Mouse (Mus musculus) midbrain, postnatal 0 days (tissue): ENCODE measurements at regions not wholly inside any gene's neighbourhood (a gene's known extent, or its start where the extent isn't known, plus 50 kb on each side); places are given as distances from the start of the nearest gene placed in this dataset.
"Not testable (repeated sequence)": the region's sequence is repeated elsewhere in the genome, so short reads cannot be mapped to it uniquely, and the experiment has no call there.

Experiments
- ATAC-seq: fragments of 200-750 bp; cut with Nextera tagmentation; 2 replicates; pipeline ENCODE4 v1.8.0; 2017; ENCODE audit warnings: moderate number of reproducible peaks, mild to moderate bottlenecking, moderate TSS enrichment, moderate library complexity; ENCODE audit not compliant: low FRiP score
- DNase-seq: peaks from one replicate; pipeline ENCODE4 v3.0.0-alpha.2; 2015; ENCODE audit warnings: low spot score
- H3K27ac ChIP-seq: fragments of 300-500 bp; sonication (generic); 2 replicates; pipeline ENCODE4 v1.5.1; 2014; ENCODE audit warnings: low read depth, mild to moderate bottlenecking, low read length, mixed read lengths
- H3K27me3 ChIP-seq: fragments of 300-500 bp; sonication (generic); 2 replicates; pipeline ENCODE4 v1.6.1; 2014; ENCODE audit warnings: low read length, control low read depth, mixed read lengths; ENCODE audit not compliant: insufficient read depth
- H3K36me3 ChIP-seq: fragments of 300-500 bp; sonication (generic); 2 replicates; pipeline ENCODE4 v1.6.1; 2014; ENCODE audit warnings: low read length, control low read depth, mixed read lengths; ENCODE audit not compliant: insufficient read depth
- H3K4me1 ChIP-seq: fragments of 300-500 bp; sonication (generic); 2 replicates; pipeline ENCODE4 v1.6.1; 2014; ENCODE audit warnings: mild to moderate bottlenecking, control low read depth, antibody characterized with exemption, low read length, mixed read lengths; ENCODE audit not compliant: insufficient read depth
- H3K4me2 ChIP-seq: fragments of 300-500 bp; sonication (generic); 2 replicates; pipeline ENCODE4 v1.6.1; 2014; ENCODE audit warnings: low read depth, mild to moderate bottlenecking, low read length, mixed read lengths; ENCODE audit not compliant: poor library complexity, severe bottlenecking
- H3K4me3 ChIP-seq: fragments of 300-500 bp; sonication (generic); 2 replicates; pipeline ENCODE4 v1.5.1; 2014; ENCODE audit warnings: low read depth, mild to moderate bottlenecking, low read length, moderate library complexity
- H3K9ac ChIP-seq: fragments of 300-500 bp; sonication (generic); replicated peaks from 2 replicates; pipeline ENCODE4 v1.6.1; 2014; ENCODE audit warnings: mild to moderate bottlenecking, low read length, moderate library complexity, mixed read lengths; ENCODE audit not compliant: poor library complexity, severe bottlenecking
- H3K9me3 ChIP-seq: fragments of 300-500 bp; sonication (generic); 2 replicates; pipeline ENCODE4 v1.6.1; 2016; ENCODE audit warnings: low read length, control low read depth
- CTCF ChIP-seq: IDR thresholded peaks from 2 replicates; pipeline ENCODE4 v1.5.1; 2016; ENCODE audit warnings: antibody characterized with exemption, mild to moderate bottlenecking
- WGBS: fragments of 180-500 bp; shearing (Covaris S2); extraction: QIAGEN DNeasy Blood & Tissue Kit; methylation state at CpG from one replicate; pipeline ENCODE4 v1.1.7; 2014; 5-methylcytosine and 5-hydroxymethylcytosine counted together

- Histone ChIP-seq H3K27ac (no peak overlapping the region), H3K36me3 (no peaks in the 10 kb centered on the region), H3K4me2 (no peak overlapping the region), H3K4me1 (no peaks in the 10 kb centered on the region), H3K9me3 (no peaks in the 10 kb centered on the region; the same call in 1 of the 2 replicates), H3K9ac (no peak overlapping the region), H3K27me3 (no peaks in the 10 kb centered on the region), H3K4me3 (no peak overlapping the region)
- TF ChIP-seq CTCF, result no peak
- WGBS, result 70% methylated on average over 3 of the region's 3 CpGs
- no peak for DNase-seq
- ATAC-seq, result no peak
These were observed 75.3 kb downstream of the H60c start for GRCm38 (mm10) chr10:3192291-3192690.

DNA sequence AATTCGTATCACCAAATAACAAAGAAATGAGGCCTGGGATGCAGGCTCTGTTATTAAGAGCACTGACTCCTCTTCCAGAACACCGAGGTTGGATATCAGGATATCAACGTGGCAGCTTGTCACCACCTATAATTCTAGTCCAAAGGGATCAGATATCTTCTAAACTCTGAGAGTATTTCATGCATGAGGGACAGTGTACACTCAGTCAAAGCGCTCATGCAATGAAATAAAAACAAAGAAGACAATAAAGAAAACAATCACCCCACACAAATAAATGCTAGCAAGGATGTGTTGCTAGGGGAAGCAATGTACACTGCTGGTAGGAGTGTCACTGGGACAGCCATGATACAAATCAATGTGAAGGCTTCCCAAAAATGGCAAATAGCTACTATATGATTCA, 79.2 kb downstream of the H60c start:
- Histone ChIP-seq H3K9ac (no peak overlapping the region), H3K4me1 (no peaks in the 10 kb centered on the region), H3K27me3 (no peaks in the 10 kb centered on the region), H3K4me3 (no peak overlapping the region), H3K27ac (no peak overlapping the region), H3K9me3 (no peaks in the 10 kb centered on the region), H3K36me3 (no peaks in the 10 kb centered on the region), H3K4me2 (no peak overlapping the region)
- 76% methylated on average over 4 of the region's 4 CpGs for WGBS
- no peak for TF ChIP-seq CTCF
- ATAC-seq (no peak), DNase-seq (no peak)

- Histone ChIP-seq H3K9me3 (0 out of 2 replicates have a peak, but pooled peaks cover 6% of the 10 kb centered on the region), H3K4me1 (no peaks in the 10 kb centered on the region), H3K4me3 (no peak overlapping the region), H3K4me2 (no peak overlapping the region), H3K9ac (no peak overlapping the region), H3K27ac (no peak overlapping the region), H3K36me3 (no peaks in the 10 kb centered on the region), H3K27me3 (no peaks in the 10 kb centered on the region)
- ATAC-seq, result no peak
- DNase-seq, result no peak
- no peak for TF ChIP-seq CTCF
These were observed 87.5 kb downstream of the H60c start for GRCm38 (mm10) chr10:3180103-3180502.

DNA sequence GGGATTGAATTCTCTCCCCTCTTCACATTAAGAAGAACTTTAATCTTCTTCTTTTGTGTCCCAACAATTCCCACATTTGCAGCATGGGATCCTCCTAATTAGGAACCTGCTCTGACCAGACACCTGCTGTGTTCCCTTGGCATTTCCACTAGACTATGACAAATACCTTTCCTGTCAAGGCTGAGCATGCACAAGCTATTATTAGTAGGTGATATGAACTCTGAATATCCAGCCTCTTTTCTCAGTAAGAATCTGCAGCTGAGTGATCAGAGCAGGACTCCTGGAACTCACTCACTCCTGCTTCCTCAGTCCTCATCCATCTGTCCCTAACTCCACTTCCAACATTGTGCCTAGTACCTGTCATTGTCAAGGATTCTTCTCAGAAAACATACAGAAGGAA, 94.0 kb downstream of the H60c start:
- no peaks in the 10 kb centered on the region for H3K36me3 ChIP-seq
- DNase-seq (no peak), ATAC-seq (no peak)
- H3K4me3 ChIP-seq, result no peak overlapping the region
- H3K4me1 ChIP-seq, result no peaks in the 10 kb centered on the region
- 0 out of 2 replicates have a peak, but pooled peaks cover 4% of the 10 kb centered on the region for H3K9me3 ChIP-seq
- no peak overlapping the region for H3K9ac ChIP-seq
- TF ChIP-seq CTCF, result no peak
- no peak overlapping the region for H3K27ac ChIP-seq
- no peaks in the 10 kb centered on the region for H3K27me3 ChIP-seq
- no peak overlapping the region for H3K4me2 ChIP-seq

GRCm38 (mm10) chr10:3172927-3173326, 94.6 kb downstream of the H60c start:
- H3K27me3 ChIP-seq, H3K9me3 ChIP-seq, H3K27ac ChIP-seq, H3K36me3 ChIP-seq, H3K4me3 ChIP-seq, H3K4me1 ChIP-seq, DNase-seq, ATAC-seq, H3K9ac ChIP-seq, H3K4me2 ChIP-seq: not testable (repeated sequence)
- 59% methylated on average over 4 of the region's 4 CpGs for WGBS

- H3K4me3 ChIP-seq, result no peak overlapping the region
- ATAC-seq, result no peak
- no peak overlapping the region for H3K4me2 ChIP-seq
- no peak overlapping the region for H3K27ac ChIP-seq
- no peaks in the 10 kb centered on the region for H3K4me1 ChIP-seq
- WGBS, result 87% methylated on average over 1 of the region's 1 CpGs
- H3K27me3 ChIP-seq, result no peaks in the 10 kb centered on the region
- 0 out of 2 replicates have a peak, but pooled peaks cover 4% of the 10 kb centered on the region for H3K9me3 ChIP-seq
- H3K36me3 ChIP-seq, result no peaks in the 10 kb centered on the region
- H3K9ac ChIP-seq, result no peak overlapping the region
- no peak for TF ChIP-seq CTCF
- DNase-seq, result no peak
These were observed 95.3 kb downstream of the H60c start for GRCm38 (mm10) chr10:3172257-3172656.

DNA sequence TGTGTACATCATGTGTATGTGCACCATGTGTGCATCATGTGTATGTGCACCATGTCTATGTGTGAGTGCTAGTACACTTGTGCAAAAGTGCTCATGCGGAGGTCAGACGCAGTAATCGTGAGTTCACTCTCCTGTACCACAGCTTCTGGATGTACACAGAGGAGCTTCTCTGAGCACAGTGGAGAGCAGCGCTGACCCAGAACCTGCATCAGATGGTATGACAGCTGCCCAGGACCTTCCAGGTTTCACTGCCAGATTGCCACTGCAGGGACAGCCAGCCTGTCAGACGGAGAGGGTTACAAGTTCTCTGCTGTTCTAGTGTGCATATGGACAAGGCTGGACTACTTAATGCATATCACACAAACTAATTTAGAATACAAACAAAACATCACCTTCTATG, 96.2 kb downstream of the H60c start:
- H3K4me3 ChIP-seq, result no peak overlapping the region
- no peak for DNase-seq
- H3K4me1 ChIP-seq, result no peaks in the 10 kb centered on the region
- no peaks in the 10 kb centered on the region for H3K27me3 ChIP-seq
- no peak for TF ChIP-seq CTCF
- 0 out of 2 replicates have a peak, but pooled peaks cover 4% of the 10 kb centered on the region for H3K9me3 ChIP-seq
- H3K36me3 ChIP-seq, result no peaks in the 10 kb centered on the region
- H3K27ac ChIP-seq, result no peak overlapping the region
- ATAC-seq, result no peak
- no peak overlapping the region for H3K4me2 ChIP-seq
- no peak overlapping the region for H3K9ac ChIP-seq
- WGBS, result 91% methylated on average over 5 of the region's 5 CpGs
